Mouse (Mus musculus): ENCODE measurements around the gene Col4a3.
A peak's percentile ranks its signal among the peaks of the same experiment; 100 is the strongest.

The Col4a3 gene

DNA sequence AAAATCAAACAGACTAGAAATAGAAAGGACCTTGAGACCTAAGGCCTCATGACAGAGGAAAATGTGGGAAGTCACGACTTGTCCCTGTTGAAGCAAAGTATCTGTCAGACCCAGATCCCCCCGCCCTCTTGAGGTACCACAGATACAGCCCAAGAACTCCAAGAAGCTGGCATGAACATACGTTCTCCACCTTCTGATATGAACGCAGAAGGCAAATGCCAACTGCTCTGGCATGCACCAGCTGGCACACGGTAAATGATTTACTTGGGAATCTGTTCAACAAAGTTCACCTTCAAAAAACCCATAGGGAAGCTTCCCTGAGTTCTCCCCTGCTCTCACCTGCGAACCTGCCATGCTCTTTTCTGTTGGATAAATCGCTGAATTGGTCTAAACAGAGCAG, 19.1 kb downstream of the Col4a3 start:
- DNase-seq (ENCODE audit: low read depth, low spot score): no peak

DNA sequence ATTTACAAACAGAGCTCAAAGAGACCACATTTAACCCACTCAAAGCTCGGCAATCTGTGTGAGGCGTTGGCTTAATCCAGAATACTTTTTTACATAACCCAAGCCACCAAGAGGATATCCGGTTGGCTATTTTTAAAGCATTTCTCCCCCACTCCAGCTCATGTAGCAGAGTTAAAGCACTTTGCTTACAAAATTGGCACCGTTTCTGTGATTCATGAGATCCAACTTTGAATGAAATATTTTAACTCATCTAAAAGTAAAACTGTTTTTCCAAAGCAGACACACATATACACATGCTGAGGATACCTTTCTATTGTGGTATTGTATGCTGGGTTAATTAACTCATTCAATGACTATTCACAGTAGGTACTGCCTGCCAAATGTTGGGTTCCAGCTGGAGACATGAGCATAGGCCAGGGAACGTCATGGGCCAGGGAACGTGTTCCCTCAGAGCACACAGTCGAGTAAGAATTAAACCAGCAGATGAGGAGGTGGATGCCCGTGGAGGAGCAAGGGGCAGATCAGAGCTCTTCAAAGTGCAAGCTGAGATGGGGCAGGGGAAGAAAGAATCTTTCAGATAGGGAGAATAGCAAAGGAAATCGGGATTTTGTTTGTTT, 22.0 kb downstream of the Col4a3 start:
- DNase-seq (ENCODE audit: low read depth, low spot score): no peak

DNA sequence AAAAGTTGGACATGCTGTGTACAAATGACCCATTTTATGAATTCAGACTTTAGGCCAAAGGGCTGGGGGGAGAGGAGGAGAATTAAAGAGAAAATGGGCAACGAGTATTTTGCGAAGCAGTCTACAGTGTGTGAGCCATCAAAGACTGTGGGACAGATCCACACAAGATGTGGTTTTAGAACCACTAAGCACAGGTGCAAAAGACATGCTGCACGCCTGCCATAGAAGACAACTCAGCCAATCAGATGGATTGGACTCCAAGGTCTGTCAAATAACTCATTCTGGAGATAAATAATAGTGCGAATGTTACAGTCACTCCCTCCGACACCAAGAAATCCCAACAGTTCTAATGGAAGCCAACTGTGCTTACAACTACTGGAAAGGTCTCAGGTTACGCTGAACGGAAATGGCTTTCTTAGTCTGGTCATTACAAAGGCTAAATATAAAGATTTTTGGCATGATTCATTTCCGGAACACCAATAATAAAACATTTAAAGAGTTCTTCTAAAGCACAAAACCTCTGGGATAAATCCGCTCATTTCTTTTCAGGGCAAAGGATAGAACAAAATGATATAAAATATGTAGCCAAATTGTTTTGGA, 25.4 kb downstream of the Col4a3 start:
- no peak for DNase-seq (ENCODE audit: low read depth, low spot score)

GRCm38 (mm10) chr1:82618001-82618400, 31.3 kb downstream of the Col4a3 start:
- DNase-seq (ENCODE audit: low read depth, low spot score): no peak

DNA sequence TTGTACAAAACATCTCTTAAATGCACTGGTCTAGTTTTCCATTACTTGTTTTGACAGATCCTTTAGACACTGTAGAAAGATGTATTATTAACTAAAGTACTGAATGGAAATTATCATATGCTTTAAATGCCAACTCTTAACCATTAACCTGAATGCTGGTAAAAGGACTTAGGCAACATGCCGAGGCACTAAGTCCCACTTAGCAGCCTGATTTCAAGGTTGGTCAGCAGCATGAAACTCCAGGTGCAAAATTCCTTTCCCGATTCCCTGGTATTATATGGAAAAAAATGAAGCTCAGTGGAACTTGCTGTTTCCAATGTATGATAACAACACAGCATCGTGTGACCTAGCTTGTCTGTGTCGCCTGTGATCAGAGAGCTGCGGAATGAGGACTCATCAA, 31.9 kb downstream of the Col4a3 start:
- DNase-seq (ENCODE audit: low read depth, low spot score): no peak

- DNase-seq (ENCODE audit: low read depth, low spot score): no peak
Observed at GRCm38 (mm10) chr1:82619981-82620380, 33.3 kb downstream of the Col4a3 start.

- DNase-seq (ENCODE audit: low read depth, low spot score): no peak
Observed at GRCm38 (mm10) chr1:82624934-82625333, 38.2 kb downstream of the Col4a3 start.

- DNase-seq (ENCODE audit: low read depth, low spot score): no peak
Observed at GRCm38 (mm10) chr1:82625474-82625873, 38.8 kb downstream of the Col4a3 start.

- DNase-seq (ENCODE audit: low read depth, low spot score): no peak
Observed at GRCm38 (mm10) chr1:82627652-82628051, 40.9 kb downstream of the Col4a3 start.

DNA sequence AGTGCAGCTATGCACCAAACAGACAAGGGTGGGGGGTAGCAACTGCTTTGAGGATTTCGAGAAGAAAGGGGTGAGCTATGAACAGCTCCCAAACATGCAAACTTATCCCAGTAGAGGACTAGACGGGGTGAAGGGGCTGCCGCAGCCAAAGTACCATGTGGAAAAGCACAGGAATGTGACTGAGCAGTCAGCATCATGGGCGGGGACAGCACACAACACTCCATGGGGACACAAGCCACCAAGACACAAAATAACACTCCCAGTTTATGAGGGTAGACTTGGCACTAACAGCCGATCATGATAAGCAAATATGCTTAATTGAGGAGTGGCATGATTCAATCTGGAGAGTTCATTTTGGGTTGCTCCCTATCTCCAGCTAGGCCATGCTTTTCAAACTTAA, 42.8 kb downstream of the Col4a3 start:
- DNase-seq (ENCODE audit: low read depth, low spot score): no peak

GRCm38 (mm10) chr1:82631169-82631792, 44.6 kb downstream of the Col4a3 start:
- no peak for DNase-seq (ENCODE audit: low read depth, low spot score)

DNA sequence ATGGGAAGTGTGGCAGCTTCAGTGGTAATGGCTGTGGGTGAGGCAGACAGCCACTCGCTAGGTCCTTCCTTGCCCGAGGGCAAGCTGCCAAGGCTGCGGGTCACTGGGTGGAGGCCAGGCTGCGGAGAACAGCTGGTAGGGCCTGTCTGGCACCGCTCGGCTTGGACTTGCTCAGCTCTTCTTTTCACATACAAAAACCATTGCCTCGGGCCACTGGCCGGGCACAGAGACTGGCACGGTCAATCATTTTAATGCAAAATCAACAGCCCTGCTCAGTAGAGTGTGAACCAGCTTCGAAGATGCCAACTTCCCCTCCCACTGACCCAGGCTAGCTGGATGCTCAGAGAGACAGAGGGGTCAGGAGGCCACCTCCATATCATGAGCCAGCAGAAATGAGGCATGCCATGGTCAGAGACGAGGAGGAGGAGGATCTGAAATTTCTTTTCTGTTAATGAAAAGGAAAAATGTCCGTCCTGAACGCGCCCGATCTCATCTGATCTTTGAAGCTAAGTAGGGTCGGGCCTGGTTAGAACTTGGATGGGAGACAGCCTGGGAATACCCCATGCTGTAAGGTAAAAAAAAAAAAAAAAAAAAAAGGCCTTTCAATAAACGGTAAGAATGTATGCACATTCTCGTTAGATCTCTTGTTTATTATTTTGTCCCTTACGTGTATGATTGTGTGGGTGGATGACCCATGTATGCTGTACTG, 48.0 kb downstream of the Col4a3 start:
- no peak for DNase-seq (ENCODE audit: low read depth, low spot score)

DNA sequence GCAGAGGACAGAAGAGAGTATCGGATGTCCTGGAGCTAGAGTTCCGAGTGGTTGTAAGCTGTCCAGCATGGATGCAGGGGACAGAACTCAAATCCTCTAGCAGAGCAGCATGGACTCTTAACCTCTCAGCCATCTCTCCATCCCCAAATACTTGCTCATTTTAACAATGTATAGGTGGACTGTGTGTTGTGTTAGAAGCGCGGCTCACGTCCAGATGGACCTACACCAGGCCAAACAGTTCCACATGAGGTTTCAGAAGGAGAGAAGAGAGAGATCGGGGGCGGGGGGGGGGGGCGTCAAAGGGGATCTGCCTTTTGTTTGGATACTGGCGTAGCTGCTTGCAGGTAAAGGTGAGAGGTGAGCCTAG, 48.5 kb downstream of the Col4a3 start:
- DNase-seq (ENCODE audit: low read depth, low spot score): no peak

DNA sequence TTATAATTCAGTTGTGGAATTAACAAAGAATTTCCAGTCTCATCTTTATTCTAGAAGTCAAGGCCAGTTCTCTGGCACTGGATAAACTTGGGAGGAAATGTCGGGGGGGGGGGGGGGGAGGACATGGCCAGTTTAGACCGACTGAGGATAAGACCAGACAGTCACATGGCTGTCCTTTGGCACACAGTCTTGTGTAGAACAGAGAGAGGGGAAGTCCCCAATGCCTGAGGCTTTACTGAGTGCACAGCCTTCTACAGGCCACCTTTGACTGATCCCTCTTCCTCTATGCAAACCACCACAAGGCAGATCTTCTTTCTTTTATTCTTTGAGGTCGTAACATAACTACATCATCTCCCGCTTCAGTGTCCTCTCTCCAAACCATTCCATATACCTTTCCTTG, 49.6 kb downstream of the Col4a3 start:
- DNase-seq (ENCODE audit: low read depth, low spot score): no peak

DNA sequence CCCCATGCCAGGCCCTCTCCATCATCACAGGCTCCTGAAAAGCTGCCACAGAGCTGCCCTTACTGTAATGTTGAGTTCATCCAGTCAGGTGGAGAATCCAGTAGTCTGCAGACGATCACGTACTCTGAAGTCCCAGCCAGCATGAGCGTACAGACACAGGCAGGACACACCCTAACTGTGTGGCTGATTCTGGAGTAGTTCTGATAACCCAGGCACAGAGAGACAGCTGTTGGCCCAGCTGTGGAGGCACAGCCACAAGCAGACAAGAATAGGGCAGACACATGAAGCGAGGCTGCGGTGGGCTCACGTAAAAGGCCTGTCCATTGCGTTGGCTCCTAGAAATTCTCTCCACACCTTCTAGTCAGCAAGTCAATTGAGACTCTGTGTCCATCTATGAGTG, 50.7 kb downstream of the Col4a3 start:
- DNase-seq (ENCODE audit: low read depth, low spot score): no peak

GRCm38 (mm10) chr1:82638428-82638827, 51.7 kb downstream of the Col4a3 start:
- DNase-seq (ENCODE audit: low read depth, low spot score): no peak

- DNase-seq (ENCODE audit: low read depth, low spot score): peak; percentile 22
Observed at GRCm38 (mm10) chr1:82641316-82641987, 54.7 kb downstream of the Col4a3 start.

DNA sequence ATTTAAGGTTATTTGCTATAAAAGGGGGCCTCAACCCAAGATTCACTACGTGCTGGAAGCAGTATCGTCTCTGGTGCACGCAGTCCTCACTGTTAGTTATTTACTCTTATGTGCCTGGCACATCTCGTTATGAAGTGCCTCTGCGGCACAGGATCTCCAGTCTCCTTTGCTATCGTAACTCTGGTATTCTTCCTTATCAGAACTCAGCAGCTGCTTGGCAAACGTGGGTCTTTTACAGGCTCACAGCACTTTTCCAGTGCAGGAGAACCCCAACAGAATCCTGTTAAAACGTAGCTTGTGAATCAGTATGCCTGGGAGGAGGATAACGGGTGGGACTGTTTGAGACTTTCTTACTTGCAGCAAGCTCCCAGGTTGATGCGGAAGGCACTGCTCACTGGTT, 61.3 kb downstream of the Col4a3 start:
- DNase-seq (ENCODE audit: low read depth, low spot score): no peak

GRCm38 (mm10) chr1:82650868-82651267, 64.1 kb downstream of the Col4a3 start:
- DNase-seq (ENCODE audit: low read depth, low spot score): no peak

DNA sequence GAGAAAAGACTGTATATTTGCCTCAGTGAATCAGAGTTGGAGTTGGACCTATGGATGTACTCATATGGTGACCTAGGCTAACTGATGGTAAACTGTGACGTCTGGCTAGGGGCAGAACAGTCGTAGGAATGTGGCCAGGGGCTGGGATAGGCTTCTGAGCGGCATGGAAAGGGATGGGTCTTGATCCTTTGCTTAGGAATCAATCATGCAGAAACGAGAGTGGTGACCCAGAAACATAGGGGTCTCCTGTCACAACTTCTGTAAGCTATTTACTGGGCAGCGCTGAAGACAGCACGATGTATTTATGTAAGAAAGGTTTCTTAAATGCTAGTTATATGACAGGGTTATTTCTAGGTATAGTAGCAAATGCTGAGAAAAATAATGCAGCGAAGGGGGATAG, 67.3 kb downstream of the Col4a3 start:
- DNase-seq (ENCODE audit: low read depth, low spot score): no peak

- no peak for DNase-seq (ENCODE audit: low read depth, low spot score)
Observed at GRCm38 (mm10) chr1:82656452-82656851, 69.7 kb downstream of the Col4a3 start.

GRCm38 (mm10) chr1:82662269-82662668, 75.5 kb downstream of the Col4a3 start:
- DNase-seq (ENCODE audit: low read depth, low spot score): no peak

All from CD4-positive helper T cell, adult 2 months (primary cell).